Mouse (Mus musculus) A20 (cell line): ENCODE data around the gene Gper1.
"Not testable (repeated sequence)": the region's sequence is repeated elsewhere in the genome, so short reads cannot be mapped to it uniquely, and the experiment has no call there.

Experiments used
- DNase-seq: peaks from one replicate; pipeline ENCODE4 v3.0.0-alpha.2; 2011; ENCODE audit warnings: low read depth, low spot score

Gene Gper1

GRCm38 (mm10) chr5:139390324-139391119 is 32.4 kb upstream of the Gper1 start:
- DNase-seq: not testable (repeated sequence)

- no peak for DNase-seq
Observed at GRCm38 (mm10) chr5:139391309-139391990, 31.5 kb upstream of the Gper1 start.

GRCm38 (mm10) chr5:139392219-139393196 is 30.4 kb upstream of the Gper1 start:
- no peak for DNase-seq

GRCm38 (mm10) chr5:139393197-139393588 is 29.8 kb upstream of the Gper1 start:
- DNase-seq: no peak

GRCm38 (mm10) chr5:139394399-139394798 is 28.6 kb upstream of the Gper1 start:
- no peak for DNase-seq

- no peak for DNase-seq
Observed at GRCm38 (mm10) chr5:139395528-139395927, 27.4 kb upstream of the Gper1 start.

GRCm38 (mm10) chr5:139397359-139397916 is 25.5 kb upstream of the Gper1 start:
- no peak for DNase-seq

- peak; percentile 86 for DNase-seq
Observed at GRCm38 (mm10) chr5:139397959-139398753, 24.8 kb upstream of the Gper1 start.

GRCm38 (mm10) chr5:139398786-139399185 is 24.2 kb upstream of the Gper1 start:
- DNase-seq: no peak

GRCm38 (mm10) chr5:139399991-139400390 is 23.0 kb upstream of the Gper1 start:
- DNase-seq: no peak

- no peak for DNase-seq
Observed at GRCm38 (mm10) chr5:139402106-139402505, 20.8 kb upstream of the Gper1 start.

- DNase-seq: no peak
Observed at GRCm38 (mm10) chr5:139403692-139404260, 19.2 kb upstream of the Gper1 start.

GRCm38 (mm10) chr5:139404801-139405401 is 18.1 kb upstream of the Gper1 start, which contains the start of gene C130050O18Rik:
C130050O18Rik (plus strand) TSS chr5:139405280.
- DNase-seq: no peak

- DNase-seq: no peak
Observed at GRCm38 (mm10) chr5:139405478-139405877, 17.5 kb upstream of the Gper1 start.

- DNase-seq: no peak
Observed at GRCm38 (mm10) chr5:139405953-139406352, 17.0 kb upstream of the Gper1 start.

GRCm38 (mm10) chr5:139407121-139407885 is 15.6 kb upstream of the Gper1 start:
- DNase-seq: no peak

GRCm38 (mm10) chr5:139408511-139408910 is 14.4 kb upstream of the Gper1 start:
- peak; percentile 37 for DNase-seq

- peak; percentile 2 for DNase-seq
Observed at GRCm38 (mm10) chr5:139409412-139409811, 13.5 kb upstream of the Gper1 start.

- DNase-seq: no peak
Observed at GRCm38 (mm10) chr5:139410056-139410455, 12.9 kb upstream of the Gper1 start.
